Comparison of ENCODE assay signal across 8 mouse cellular contexts in the genomic region with DNA sequence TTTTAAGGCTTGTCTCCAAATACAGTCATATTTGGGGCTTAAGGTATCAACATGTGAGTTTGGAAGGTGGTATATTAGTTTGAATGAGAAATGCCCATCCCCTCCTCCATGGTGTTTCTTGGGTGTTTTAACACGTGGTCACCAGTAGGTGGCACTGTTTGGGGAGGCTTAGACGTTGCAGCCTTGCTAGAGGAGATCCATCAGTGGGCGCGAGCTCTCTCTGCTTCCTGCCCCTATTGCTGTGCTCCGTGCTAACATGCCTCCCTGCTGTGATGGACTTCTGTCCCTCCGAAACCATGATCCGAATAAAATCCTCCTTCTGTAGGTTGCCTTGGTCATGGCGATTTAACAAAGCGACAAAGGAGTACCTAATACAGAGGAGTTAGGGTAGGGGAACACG.
DNase-seq lines count a peak whose midpoint lies in the region; ATAC-seq and TF ChIP-seq lines count a peak whose summit lies in the region.

No protein-coding gene starts in this region.

- H3K27me3 ChIP-seq in heart, postnatal 0 days (ENCODE audit: control insufficient read depth, insufficient read depth, low read length), result no peaks in the 10 kb centered on the region
- no peaks in the 10 kb centered on the region for H3K27me3 ChIP-seq in limb, embryonic 11.5 days (ENCODE audit: control insufficient read depth, insufficient read depth, low read length)

- H3K4me1 ChIP-seq in heart, postnatal 0 days (ENCODE audit: control insufficient read depth, insufficient read depth), result no peaks in the 10 kb centered on the region
- H3K4me1 ChIP-seq in limb, embryonic 11.5 days (ENCODE audit: control insufficient read depth, insufficient read depth, low read length), result no peaks in the 10 kb centered on the region

- H3K9me3 ChIP-seq in heart, postnatal 0 days (replicated peaks; ENCODE audit: control insufficient read depth, low read length), result no peaks in the 10 kb centered on the region
- H3K9me3 ChIP-seq in limb, embryonic 11.5 days (ENCODE audit: control insufficient read depth, low read length), result no peaks in the 10 kb centered on the region

- no peak for DNase-seq in heart, postnatal 0 days (ENCODE audit: low spot score)
- no peak for DNase-seq in heart, adult 18-20 months
- peak; percentile 35 for DNase-seq in A20 (ENCODE audit: low read depth, low spot score)
- DNase-seq in brain, adult 2 months (ENCODE audit: low read depth, low spot score), result peak; percentile 19
- peak; percentile 55 for DNase-seq in limb, embryonic 11.5 days (ENCODE audit: low spot score)
- DNase-seq in B cell, adult 2 months, result no peak
- no peak for DNase-seq in urinary bladder, postnatal 25 days (ENCODE audit: low spot score)

- no peaks in the 10 kb centered on the region for H3K36me3 ChIP-seq in heart, postnatal 0 days (replicated peaks; ENCODE audit: control insufficient read depth, insufficient read depth, low read length)
- H3K36me3 ChIP-seq in limb, embryonic 11.5 days (ENCODE audit: control insufficient read depth, insufficient read depth, low read length), result no peaks in the 10 kb centered on the region

- TF ChIP-seq CTCF in heart, postnatal 0 days (IDR thresholded peaks at IDR 0.05; ENCODE audit: low read depth), result peak; percentile 57

- no peak overlapping the region for H3K9ac ChIP-seq in heart, postnatal 0 days (replicated peaks; ENCODE audit: low read depth, low read length)
- no peak overlapping the region for H3K9ac ChIP-seq in limb, embryonic 11.5 days (ENCODE audit: low read length)

- TF ChIP-seq EP300 in heart, postnatal 0 days (IDR thresholded peaks at IDR 0.05; ENCODE audit: low read depth), result no peak

- no peak for ATAC-seq in heart, postnatal 0 days (ENCODE audit: insufficient read depth, low read depth)
- ATAC-seq in limb, embryonic 11.5 days (ENCODE audit: insufficient number of reproducible peaks, low FRiP score, low TSS enrichment, low read depth), result no peak
- no peak for ATAC-seq in monocyte, adult 5-6 weeks (replicated peaks; ENCODE audit: insufficient number of reproducible peaks, low FRiP score, low TSS enrichment, poor library complexity, severe bottlenecking)

- WGBS in heart, postnatal 0 days, result 29% methylated on average over 10 of the region's 10 CpGs
- 34% methylated on average over 10 of the region's 10 CpGs for WGBS in limb, embryonic 11.5 days

- no peak overlapping the region for H3K4me2 ChIP-seq in heart, postnatal 0 days (ENCODE audit: low read depth, low read length)
- no peak overlapping the region for H3K4me2 ChIP-seq in limb, embryonic 11.5 days (ENCODE audit: low read depth, severe bottlenecking)

- no peak overlapping the region for H3K4me3 ChIP-seq in heart, postnatal 0 days (ENCODE audit: low read depth, low read length)
- no peak overlapping the region for H3K4me3 ChIP-seq in limb, embryonic 11.5 days (ENCODE audit: low read depth, low read length)

- H3K27ac ChIP-seq in heart, postnatal 0 days (ENCODE audit: low read depth), result no peak overlapping the region
- no peak overlapping the region for H3K27ac ChIP-seq in limb, embryonic 11.5 days (replicated peaks; ENCODE audit: low read depth, low read length)

Comparison
In these comparisons a context has a peak if more than half of its experiments do, and no peak if none do; other contexts are left out.
1. DNase-seq: peak in A20 (single experiment), brain, adult 2 months (single experiment) and limb, embryonic 11.5 days (single experiment); none in heart, postnatal 0 days (single experiment), heart, adult 18-20 months (0 of 2), B cell, adult 2 months (0 of 2) and urinary bladder, postnatal 25 days (single experiment).